Mouse (Mus musculus): Measurements from ENCODE around the gene Hist1h2ah. TPM values are rescaled to one million over a fixed set of nuclear protein-coding genes. Genes with fewer than 3 reads are reported as not detected.

The Hist1h2ah gene
- total RNA-seq, 2 experiments from 2014 or later: 38.2 to 41.7 TPM

DNA sequence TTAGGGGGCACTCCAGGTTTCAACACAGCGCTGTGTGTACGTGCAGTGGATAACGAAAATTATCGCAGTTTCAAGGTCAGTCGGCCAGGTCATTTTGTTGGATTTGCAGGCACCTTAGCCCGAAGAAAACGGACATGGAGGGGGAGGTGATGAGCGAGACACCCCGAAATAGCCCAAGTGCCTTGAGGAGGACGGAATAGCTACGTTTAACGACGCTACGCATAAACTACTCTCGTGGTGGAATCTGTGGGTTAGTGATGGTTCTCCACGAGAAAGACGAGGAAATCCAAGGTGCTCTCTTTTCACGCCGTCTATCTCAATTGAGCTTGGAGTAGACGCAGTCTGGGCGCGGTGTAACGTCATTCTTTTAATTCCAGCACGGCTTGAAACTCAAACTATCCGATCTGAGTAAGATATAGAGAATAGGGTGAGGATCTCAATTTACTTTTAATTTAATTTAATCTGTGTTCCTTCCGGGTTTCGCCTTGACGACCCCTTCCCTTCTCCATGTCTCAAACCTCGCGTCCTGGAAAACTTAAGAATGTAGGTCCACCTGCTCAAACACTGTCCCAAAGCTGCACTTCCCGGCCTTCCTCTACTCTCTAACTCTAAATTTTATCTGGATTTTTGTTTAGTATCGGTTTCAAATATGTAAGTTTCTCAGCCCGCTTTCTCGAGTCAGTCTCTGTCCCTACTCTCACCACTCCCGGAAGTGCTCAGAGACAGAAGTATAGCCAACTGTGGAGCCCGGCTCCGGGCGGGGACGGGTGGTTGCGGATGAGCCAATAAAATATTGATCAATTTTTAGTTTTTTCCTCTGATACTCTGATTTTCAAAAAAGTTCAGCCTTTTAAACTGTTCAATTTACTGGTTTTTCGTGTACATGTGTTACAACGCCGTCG is 15.2 kb downstream of the Hist1h2ah start:
- DNase-seq (ENCODE audit: low spot score in 2 of 2): no peak
- intact Hi-C loops (cut with DNase I): loop anchor here (5.0 to 10.0 kb wide), 2 partner anchors 103 to 1415 kb away; no protein-coding TSS in a partner anchor

DNA sequence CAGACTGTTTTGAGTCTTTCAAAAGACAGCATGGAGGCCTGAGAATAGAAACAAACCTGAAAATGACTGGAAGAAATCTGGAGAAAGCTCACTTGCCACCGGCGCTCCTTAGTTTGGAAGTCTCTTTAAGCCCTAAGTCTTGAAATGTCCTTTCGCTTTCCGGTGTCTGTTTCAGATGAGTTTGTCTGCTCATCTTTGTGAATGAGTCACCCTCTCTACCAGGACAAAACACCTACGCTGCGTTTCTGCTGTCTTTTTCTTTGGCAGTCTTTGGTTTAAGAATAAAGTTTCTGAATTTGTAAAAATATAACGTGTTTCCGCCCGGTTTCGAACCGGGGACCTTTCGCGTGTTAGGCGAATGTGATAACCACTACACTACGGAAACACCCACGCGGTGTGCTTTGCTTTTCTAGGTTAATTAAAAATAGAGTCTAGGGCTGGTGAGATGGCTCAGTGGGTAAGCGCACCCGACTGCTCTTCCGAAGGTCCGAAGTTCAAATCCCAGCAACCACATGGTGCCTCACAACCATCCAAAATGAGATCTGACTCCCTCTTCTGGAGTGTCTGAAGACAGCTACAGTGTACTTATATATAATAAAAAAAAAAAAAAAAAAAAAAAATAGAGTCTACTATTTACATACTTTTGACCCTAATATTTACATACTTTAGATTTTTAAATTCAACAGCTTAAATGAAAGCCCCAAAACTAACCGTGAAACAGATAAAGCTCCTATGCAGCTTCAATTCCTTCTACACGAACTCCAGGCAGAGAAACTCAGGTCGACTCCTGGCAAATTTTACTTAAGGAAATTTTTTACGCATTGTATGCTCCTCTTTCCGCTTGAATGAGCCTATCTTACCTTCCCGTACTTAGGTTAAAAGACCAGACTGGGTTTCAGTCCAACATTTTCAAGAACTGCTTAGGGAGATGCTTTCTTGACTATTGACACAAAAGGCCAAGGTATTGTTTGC is 19.6 kb downstream of the Hist1h2ah start:
- DNase-seq (ENCODE audit: low spot score in 2 of 2): peak; percentile 77 to 85
- intact Hi-C loops (cut with DNase I): no loop called here

GRCm38 (mm10) chr13:22014411-22014845 is 20.9 kb downstream of the Hist1h2ah start:
- DNase-seq (ENCODE audit: low spot score in 2 of 2): no peak
- intact Hi-C loops (cut with DNase I): no loop called here

DNA sequence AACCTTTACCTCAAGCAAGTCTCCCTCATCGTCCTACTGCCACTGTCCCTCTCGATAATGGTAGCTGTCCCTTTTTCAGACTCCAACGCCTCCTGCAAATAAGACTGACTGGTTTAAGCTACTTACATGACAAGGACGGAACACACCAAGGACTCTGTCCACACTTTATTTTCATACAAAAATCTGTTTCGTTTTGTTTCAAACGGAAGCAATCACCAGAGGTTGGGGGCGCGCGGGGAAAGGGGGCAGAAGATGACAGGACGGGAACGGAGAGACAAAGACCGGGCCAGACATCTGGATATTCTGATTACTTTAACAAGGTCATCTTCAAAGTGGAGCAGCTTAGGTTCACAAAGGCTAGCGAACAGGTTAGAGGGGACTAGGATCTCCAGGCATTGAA is 21.7 kb downstream of the Hist1h2ah start:
- no peak for DNase-seq (ENCODE audit: low spot score in 2 of 2)
- intact Hi-C loops (cut with DNase I): no loop called here

DNA sequence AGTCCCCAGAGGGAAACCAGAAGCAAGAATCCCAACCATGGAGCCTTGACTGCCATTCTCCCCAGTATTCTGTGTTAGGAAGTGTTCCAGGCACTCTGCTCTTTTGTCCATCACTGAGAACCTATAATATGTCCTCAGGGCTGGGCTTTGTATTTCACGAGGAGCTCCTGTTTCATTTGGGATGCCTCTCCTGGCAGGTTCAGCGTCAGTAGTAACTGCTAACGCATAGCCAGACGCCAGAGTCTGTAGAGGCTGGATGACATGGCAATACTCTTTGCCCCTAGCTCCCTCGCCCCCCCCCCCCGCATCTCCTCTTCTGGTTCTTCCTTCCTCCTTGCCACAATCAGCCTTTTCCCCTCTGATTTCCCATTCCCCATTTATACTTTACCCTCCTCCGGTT is 25.7 kb downstream of the Hist1h2ah start, which contains the start of gene Prss16:
Prss16 (minus strand) TSS at position 101 of the 400 bp plus-strand sequence.
- DNase-seq (ENCODE audit: low spot score in 2 of 2): no peak
- intact Hi-C loops (cut with DNase I): no loop called here

DNA sequence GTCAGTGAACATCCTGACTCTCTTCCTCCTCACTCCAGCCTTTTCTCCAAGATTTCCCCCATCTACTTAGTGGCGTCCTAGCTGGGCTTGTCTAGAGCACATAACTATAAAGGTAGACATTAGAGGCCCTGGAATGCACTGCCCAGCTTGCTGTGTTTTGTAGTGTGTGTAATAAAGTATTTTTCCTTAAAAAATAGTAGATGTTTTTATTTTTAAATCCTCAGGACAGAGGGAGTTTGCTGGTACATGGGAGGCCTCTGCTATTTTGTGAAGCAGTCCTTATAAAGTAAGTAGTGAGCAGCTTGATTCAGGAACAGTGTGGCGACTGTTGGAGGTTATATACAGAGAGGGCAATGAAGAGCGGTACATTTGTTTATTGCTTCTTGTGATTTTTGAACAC is 26.7 kb downstream of the Hist1h2ah start:
- intact Hi-C loops (cut with DNase I): no loop called here
- no peak for DNase-seq (ENCODE audit: low spot score in 2 of 2)

DNA sequence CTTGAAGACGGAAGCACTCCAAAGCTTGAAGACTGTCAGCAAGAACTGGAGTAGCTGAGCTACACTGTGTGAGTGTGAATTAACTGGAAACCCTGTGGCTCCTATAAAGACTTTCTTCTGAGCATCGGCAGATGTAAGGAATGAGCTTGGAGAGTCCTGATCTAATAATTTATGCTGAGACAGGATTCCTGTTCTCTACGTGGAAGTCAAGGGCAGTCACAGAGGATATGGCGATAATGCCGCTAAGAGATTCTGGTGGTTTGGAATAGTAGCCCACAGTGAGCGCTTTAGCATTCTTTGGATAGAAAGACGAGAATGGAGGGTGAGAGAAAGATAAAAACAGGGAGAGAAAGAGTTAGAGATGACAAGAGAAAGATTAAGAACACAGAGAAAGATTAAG is 27.5 kb downstream of the Hist1h2ah start:
- DNase-seq (ENCODE audit: low spot score in 2 of 2): no peak
- intact Hi-C loops (cut with DNase I): no loop called here

GRCm38 (mm10) chr13:22007121-22007510 is 28.3 kb downstream of the Hist1h2ah start:
- DNase-seq (ENCODE audit: low spot score in 2 of 2): no peak
- intact Hi-C loops (cut with DNase I): no loop called here

GRCm38 (mm10) chr13:22006334-22007120 is 28.8 kb downstream of the Hist1h2ah start:
- DNase-seq (ENCODE audit: low spot score in 2 of 2): no peak
- intact Hi-C loops (cut with DNase I): no loop called here

GRCm38 (mm10) chr13:22005605-22006333 is 29.6 kb downstream of the Hist1h2ah start:
- intact Hi-C loops (cut with DNase I): no loop called here
- peak in 1 of 2 experiments; percentile 22 for DNase-seq (ENCODE audit: low spot score in 2 of 2)

GRCm38 (mm10) chr13:22001823-22002222 is 33.5 kb downstream of the Hist1h2ah start:
- intact Hi-C loops (cut with DNase I): no loop called here

GRCm38 (mm10) chr13:22001346-22001745 is 34.0 kb downstream of the Hist1h2ah start:
- no peak for DNase-seq (ENCODE audit: low spot score in 2 of 2)
- intact Hi-C loops (cut with DNase I): no loop called here

More at GRCm38 (mm10) chr13:22001823-22002222, 33.5 kb downstream of the Hist1h2ah start:
- DNase-seq (ENCODE audit: low spot score in 2 of 2): no peak

- intact Hi-C loops (cut with DNase I): loop anchor here (5.0 kb wide), 1 partner anchor 82 kb away; no protein-coding TSS in a partner anchor
- DNase-seq (ENCODE audit: low spot score in 2 of 2): no peak
These were observed 36.2 kb downstream of the Hist1h2ah start for GRCm38 (mm10) chr13:21999147-21999546.

- no peak for DNase-seq (ENCODE audit: low spot score in 2 of 2)
- intact Hi-C loops (cut with DNase I): loop anchor here (5.0 kb wide), 1 partner anchor 81 kb away; no protein-coding TSS in a partner anchor
These were observed 37.0 kb downstream of the Hist1h2ah start for GRCm38 (mm10) chr13:21998412-21998811.

DNA sequence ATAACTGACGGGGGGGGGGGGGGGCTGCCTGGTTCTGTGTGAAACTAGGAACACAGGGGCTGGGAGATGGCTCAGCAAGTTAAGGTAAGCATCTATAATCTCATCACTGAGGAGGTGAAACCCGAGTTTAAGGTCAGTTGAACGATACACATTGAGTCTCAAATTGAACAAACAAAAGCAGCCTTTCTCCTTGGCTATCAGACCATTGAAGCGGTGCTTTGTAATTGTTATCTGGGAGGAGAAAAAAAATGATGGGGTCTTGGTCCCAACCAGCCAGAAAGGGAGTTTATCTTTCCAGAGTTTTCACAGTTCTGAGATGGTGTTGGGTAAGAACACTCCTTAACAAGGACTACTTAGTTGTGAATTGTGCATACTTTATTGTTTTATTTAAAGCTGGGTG is 37.5 kb downstream of the Hist1h2ah start:
- DNase-seq (ENCODE audit: low spot score in 2 of 2): no peak
- intact Hi-C loops (cut with DNase I): loop anchor here (5.0 kb wide), 1 partner anchor 81 kb away; no protein-coding TSS in a partner anchor

GRCm38 (mm10) chr13:21997201-21997820 is 38.1 kb downstream of the Hist1h2ah start:
- intact Hi-C loops (cut with DNase I): loop anchor here (5.0 kb wide), 1 partner anchor 80 kb away; no protein-coding TSS in a partner anchor
- no peak for DNase-seq (ENCODE audit: low spot score in 2 of 2)

- intact Hi-C loops (cut with DNase I): loop anchor here (5.0 kb wide), 1 partner anchor 80 kb away; no protein-coding TSS in a partner anchor
- DNase-seq (ENCODE audit: low spot score in 2 of 2): no peak
These were observed 38.6 kb downstream of the Hist1h2ah start for GRCm38 (mm10) chr13:21996840-21997185.
